Mouse (Mus musculus) myocyte (in vitro differentiated cells): ENCODE measurements around the gene Ezh1. TPM values are rescaled to one million over a fixed set of nuclear protein-coding genes. Genes with fewer than 3 reads are reported as not detected.
A peak's percentile ranks its signal among the peaks of the same experiment; 100 is the strongest.
"Not testable (repeated sequence)": the region's sequence is repeated elsewhere in the genome, so short reads cannot be mapped to it uniquely, and the experiment has no call there.

Experiments used
- H3K27me3 ChIP-seq: one replicate; pipeline ENCODE4 v1.6.1; 2011; ENCODE audit not compliant: control insufficient read depth, insufficient read depth, insufficient read length
- H3K36me3 ChIP-seq: one replicate; pipeline ENCODE4 v1.6.1; 2011; ENCODE audit not compliant: control insufficient read depth, insufficient read depth
- H3K4me2 ChIP-seq: one replicate; pipeline ENCODE4 v1.6.1; 2011; ENCODE audit warnings: low read depth, control low read depth
- H3K4me3 ChIP-seq: one replicate; pipeline ENCODE4 v1.5.1; 2011; ENCODE audit warnings: mild to moderate bottlenecking, control low read depth, moderate library complexity
- H3K79me2 ChIP-seq: one replicate; pipeline ENCODE4 v1.6.1; 2011; ENCODE audit not compliant: control insufficient read depth, insufficient read depth
- H3ac ChIP-seq: one replicate; pipeline ENCODE4 v1.6.1; 2011; ENCODE audit not compliant: control insufficient read depth, insufficient read length
- CEBPB ChIP-seq: IDR thresholded peaks from 2 replicates; pipeline ENCODE4 v1.6.1; 2011; ENCODE audit warnings: mild to moderate bottlenecking, moderate library complexity; ENCODE audit not compliant: poor library complexity, insufficient read depth, severe bottlenecking
- E2F4 ChIP-seq: IDR thresholded peaks from one replicate; pipeline ENCODE4 v1.6.1; 2011; ENCODE audit warnings: mild to moderate bottlenecking, control low read depth, moderate library complexity; ENCODE audit not compliant: insufficient read depth
- MAX ChIP-seq: IDR thresholded peaks from one replicate; pipeline ENCODE4 v1.6.1; 2011; ENCODE audit warnings: low read depth, mild to moderate bottlenecking, control low read depth
- MYOD1 ChIP-seq, 3 experiments: IDR thresholded peaks; one replicate each; pipeline ENCODE4 v1.6.1; 2011; ENCODE audit warnings: control low read depth in 2 of 3, low read depth in 2 of 3, mild to moderate bottlenecking in 2 of 3, moderate library complexity in 1 of 3; ENCODE audit not compliant: insufficient read length in 2 of 3, control insufficient read depth in 1 of 3
- MYOG ChIP-seq, 3 experiments: IDR thresholded peaks; one replicate each; pipeline ENCODE4 v1.6.1; 2011; ENCODE audit warnings: control low read depth in 2 of 3, low read depth in 2 of 3, mild to moderate bottlenecking in 2 of 3; ENCODE audit not compliant: insufficient read length in 2 of 3, control insufficient read depth in 1 of 3, insufficient read depth in 1 of 3
- POLR2A ChIP-seq: IDR thresholded peaks from one replicate; pipeline ENCODE4 v1.6.1; 2011; ENCODE audit warnings: low read depth, mild to moderate bottlenecking, control low read depth, moderate library complexity; ENCODE audit not compliant: insufficient read length
- POLR2AphosphoS2 ChIP-seq: IDR thresholded peaks from one replicate; pipeline ENCODE4 v1.6.1; 2011; ENCODE audit warnings: low read depth, control low read depth; ENCODE audit not compliant: insufficient read length
- REST ChIP-seq: IDR thresholded peaks from one replicate; pipeline ENCODE4 v1.6.1; 2011; ENCODE audit warnings: mild to moderate bottlenecking, control low read depth, moderate library complexity; ENCODE audit not compliant: insufficient read depth, insufficient read length
- SRF ChIP-seq: IDR thresholded peaks from one replicate; pipeline ENCODE4 v1.6.1; 2011; ENCODE audit warnings: low read depth; ENCODE audit not compliant: control insufficient read depth, insufficient read length
- TCF12 ChIP-seq: IDR thresholded peaks from one replicate; pipeline ENCODE4 v1.6.1; 2011; ENCODE audit warnings: mild to moderate bottlenecking, control low read depth; ENCODE audit not compliant: poor library complexity, insufficient read depth, severe bottlenecking
- TCF3 ChIP-seq: IDR thresholded peaks from one replicate; pipeline ENCODE4 v1.6.1; 2011; ENCODE audit warnings: low read depth, control low read depth; ENCODE audit not compliant: insufficient read length
- USF1 ChIP-seq: IDR thresholded peaks from one replicate; pipeline ENCODE4 v1.6.1; 2011; ENCODE audit warnings: low read depth, mild to moderate bottlenecking, control low read depth, moderate library complexity
- polyA plus RNA-seq: library from polyadenylated mRNA; unstranded; fragments of >200 nt; fragmentation: generic; extraction: Trizol; gene quantifications from one replicate; pipeline ENCODE4 v1.2.1, GENCODE M21; 2012; ENCODE audit warnings: missing spikeins

Gene Ezh1
- polyA plus RNA-seq, 1 experiment: 13.7 TPM

DNA sequence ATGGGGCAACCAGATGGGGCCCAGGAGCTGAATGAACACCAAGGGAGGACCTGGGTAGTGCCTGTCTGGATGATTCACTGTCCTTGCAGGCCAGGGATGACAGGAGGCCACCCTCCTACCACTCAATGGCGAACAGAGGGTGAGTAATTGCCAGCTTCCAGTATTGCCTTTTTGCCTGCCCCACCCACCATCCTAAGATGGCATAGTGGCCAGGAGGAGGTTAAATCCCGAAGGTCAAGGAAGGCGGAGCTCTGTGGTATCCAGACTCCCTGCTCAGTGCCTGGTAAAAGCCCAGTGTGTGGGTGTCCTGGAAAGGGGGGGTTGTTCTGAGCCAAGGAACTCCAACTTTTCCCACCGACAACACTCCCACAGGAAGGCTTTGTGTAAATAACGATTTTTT is 64.0 kb downstream of the Ezh1 start:
- Histone ChIP-seq H3ac (no peak overlapping the region), H3K27me3 (no peaks in the 10 kb centered on the region), H3K79me2 (no peaks in the 10 kb centered on the region), H3K36me3 (peaks cover 24% of the 10 kb centered on the region), H3K4me3 (no peak overlapping the region), H3K4me2 (peak overlapping the region; percentile 67)
- TF ChIP-seq MYOG (IDR thresholded peaks at IDR 0.05; ENCODE audit: control insufficient read depth in 1 of 3, insufficient read depth in 1 of 3, insufficient read length in 2 of 3, low read depth in 2 of 3) (no peak), MYOD1 (IDR thresholded peaks at IDR 0.05; ENCODE audit: control insufficient read depth in 1 of 3, insufficient read length in 2 of 3, low read depth in 2 of 3) (no peak), REST (no peak), USF1 (no peak), POLR2AphosphoS2 (peak; percentile 27)

DNA sequence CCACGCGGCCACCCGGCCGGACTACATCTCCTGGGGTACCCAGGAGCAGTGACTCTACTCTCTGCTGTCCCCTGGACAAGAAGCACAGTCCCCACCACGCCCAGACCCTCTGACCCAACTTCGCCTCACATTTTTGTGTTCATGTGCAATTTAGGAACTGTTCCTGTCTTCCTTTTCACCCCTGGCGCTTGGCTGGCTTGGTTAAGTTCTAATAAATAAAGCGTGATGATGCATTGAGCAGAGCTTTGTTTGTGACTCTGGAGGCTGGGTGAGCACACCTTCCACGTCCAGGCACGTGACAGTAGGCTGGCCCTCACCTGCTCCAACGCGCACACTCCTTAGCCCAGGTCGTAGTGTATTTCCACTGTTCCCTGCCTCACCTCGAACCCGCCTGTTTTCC is 64.7 kb downstream of the Ezh1 start:
- Histone ChIP-seq H3ac (no peak overlapping the region), H3K36me3 (peaks cover 16% of the 10 kb centered on the region), H3K27me3 (no peaks in the 10 kb centered on the region), H3K4me3 (no peak overlapping the region), H3K4me2 (no peak overlapping the region), H3K79me2 (no peaks in the 10 kb centered on the region)
- TF ChIP-seq REST (no peak), TCF3 (no peak), E2F4 (no peak), SRF (no peak)

DNA sequence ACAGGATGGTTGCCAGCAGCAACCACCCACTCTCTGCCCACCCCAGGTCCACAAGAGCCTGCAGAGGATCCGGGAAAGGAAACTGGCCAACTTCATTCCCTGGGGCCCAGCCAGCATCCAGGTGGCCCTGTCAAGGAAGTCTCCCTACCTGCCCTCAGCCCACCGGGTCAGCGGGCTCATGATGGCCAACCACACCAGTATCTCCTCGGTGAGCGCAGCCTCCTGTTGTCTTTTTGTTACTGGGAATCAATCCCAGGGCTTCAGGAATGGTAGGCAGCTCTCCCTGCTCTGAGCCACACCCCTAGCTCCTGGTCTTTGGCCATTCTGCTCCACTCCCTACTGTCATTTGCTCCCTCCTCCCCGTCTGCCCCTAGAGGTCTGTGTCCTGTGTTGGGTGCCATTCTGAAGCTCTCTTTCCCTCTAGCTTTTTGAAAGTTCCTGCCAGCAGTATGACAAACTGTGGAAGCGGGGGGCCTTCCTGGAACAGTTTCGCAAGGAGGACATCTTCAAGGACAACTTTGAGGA is 65.2 kb downstream of the Ezh1 start:
- H3K4me3 ChIP-seq, H3K4me2 ChIP-seq: not testable (repeated sequence)

DNA sequence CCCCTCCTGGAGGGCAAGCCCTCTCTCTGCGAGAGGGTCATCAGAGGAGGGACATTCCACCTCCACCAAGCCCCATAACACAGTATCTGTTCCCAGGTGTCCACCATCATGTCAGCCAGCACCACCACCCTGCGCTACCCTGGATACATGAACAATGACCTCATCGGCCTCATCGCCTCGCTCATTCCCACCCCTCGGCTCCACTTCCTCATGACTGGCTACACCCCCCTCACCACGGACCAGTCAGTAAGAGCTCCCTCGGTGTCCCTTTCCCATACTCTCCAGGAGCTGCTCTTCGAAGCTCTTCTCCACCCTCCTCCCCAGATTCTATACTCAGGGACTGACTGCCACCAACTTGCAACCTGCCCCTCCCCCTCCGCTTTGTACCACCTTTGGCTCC is 66.1 kb downstream of the Ezh1 start:
- H3K4me3 ChIP-seq, H3K79me2 ChIP-seq, H3K27me3 ChIP-seq, H3K4me2 ChIP-seq, H3ac ChIP-seq, H3K36me3 ChIP-seq: not testable (repeated sequence)

More for the DNA sequence above, 65.2 kb downstream of the Ezh1 start:
- H3K79me2 ChIP-seq, H3K27me3 ChIP-seq, H3ac ChIP-seq: not testable (repeated sequence)
- H3K36me3 ChIP-seq: peaks cover 11% of the 10 kb centered on the region

DNA sequence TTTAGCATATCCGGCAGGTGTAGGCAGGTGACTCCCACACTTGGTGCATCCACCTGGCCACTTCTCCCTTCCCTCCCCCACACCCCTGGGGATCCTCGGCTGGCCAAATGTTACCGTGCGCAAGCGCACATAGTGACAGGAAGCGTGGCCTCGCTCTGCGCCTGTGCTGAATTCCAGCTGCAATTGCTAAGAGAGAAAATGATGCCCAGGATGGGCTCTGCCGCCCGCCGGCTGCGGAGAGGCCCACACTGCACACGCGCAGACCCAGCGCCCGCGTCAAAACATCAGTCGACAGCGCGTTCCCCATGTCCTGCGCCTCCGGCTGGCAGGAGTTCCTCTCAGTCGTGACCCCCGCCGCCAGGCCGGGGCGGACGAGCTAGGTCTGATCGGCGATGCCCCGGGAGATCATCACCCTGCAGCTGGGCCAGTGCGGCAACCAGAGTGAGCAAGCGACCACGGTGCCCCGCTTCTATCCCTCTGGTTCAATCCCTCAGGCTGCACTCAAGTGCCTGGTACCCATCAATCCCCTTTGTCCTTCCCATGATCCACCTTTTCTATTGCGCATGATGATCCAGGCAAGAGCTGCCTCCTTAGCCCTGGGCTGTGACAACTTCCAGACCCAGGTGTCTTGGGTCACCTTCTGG is 70.4 kb downstream of the Ezh1 start, which contains the start of gene Tubg2:
TSS of gene Tubg2 (plus strand) at position 180 of the 644 bp plus-strand sequence.
- Histone ChIP-seq H3K27me3 (no peaks in the 10 kb centered on the region), H3K79me2 (no peaks in the 10 kb centered on the region), H3K36me3 (no peaks in the 10 kb centered on the region), H3ac (no peak within 1 kb of the TSS), H3K4me2 (no peak within 1 kb of the TSS), H3K4me3 (no peak within 1 kb of the TSS)
- no peak for TF ChIP-seq MYOD1 (IDR thresholded peaks at IDR 0.05; ENCODE audit: control insufficient read depth in 1 of 3, insufficient read length in 2 of 3, low read depth in 2 of 3)
- TF ChIP-seq REST: no peak
- no peak for TF ChIP-seq POLR2AphosphoS2
- no peak for TF ChIP-seq CEBPB
- no peak for TF ChIP-seq POLR2A
- no peak for TF ChIP-seq MYOG (IDR thresholded peaks at IDR 0.05; ENCODE audit: control insufficient read depth in 1 of 3, insufficient read depth in 1 of 3, insufficient read length in 2 of 3, low read depth in 2 of 3)

DNA sequence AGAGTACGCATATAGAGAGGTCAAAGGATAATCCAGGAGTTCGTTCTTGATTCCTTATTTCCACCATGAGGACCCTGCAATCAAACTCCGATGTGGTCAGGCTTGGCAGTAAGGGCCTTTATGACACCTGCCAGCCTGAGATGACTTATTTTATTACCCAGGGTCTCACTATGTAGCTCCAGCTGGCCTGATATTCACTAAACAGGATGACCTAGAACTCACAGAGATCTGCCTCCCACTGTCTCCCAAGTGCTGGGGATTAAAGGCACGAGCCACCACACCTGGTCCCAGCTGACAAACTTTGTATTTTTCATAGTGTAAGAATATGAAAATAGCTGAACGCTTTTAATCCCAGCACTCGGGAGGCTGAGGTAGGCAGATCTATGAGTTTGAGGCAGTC is 71.1 kb downstream of the Ezh1 start:
- Histone ChIP-seq H3K4me2 (no peak overlapping the region), H3ac (no peak overlapping the region), H3K4me3 (no peak overlapping the region), H3K79me2 (no peaks in the 10 kb centered on the region), H3K27me3 (no peaks in the 10 kb centered on the region), H3K36me3 (no peaks in the 10 kb centered on the region)
- no peak for TF ChIP-seq MAX
- no peak for TF ChIP-seq E2F4
- TF ChIP-seq POLR2A: no peak
- no peak for TF ChIP-seq USF1
- TF ChIP-seq CEBPB: no peak
- TF ChIP-seq TCF3: no peak
- TF ChIP-seq TCF12: no peak
